Mouse (Mus musculus) lung, postnatal 0 days (tissue): ENCODE measurements around the gene Rtbdn.

Experiments used
- CTCF ChIP-seq: IDR thresholded peaks from 2 replicates; pipeline ENCODE4 v1.5.1; 2016; ENCODE audit warnings: antibody characterized with exemption, mild to moderate bottlenecking
- EP300 ChIP-seq: IDR thresholded peaks from 2 replicates; pipeline ENCODE4 v1.6.1; 2016; ENCODE audit warnings: antibody characterized with exemption, mild to moderate bottlenecking, control low read depth

DNA sequence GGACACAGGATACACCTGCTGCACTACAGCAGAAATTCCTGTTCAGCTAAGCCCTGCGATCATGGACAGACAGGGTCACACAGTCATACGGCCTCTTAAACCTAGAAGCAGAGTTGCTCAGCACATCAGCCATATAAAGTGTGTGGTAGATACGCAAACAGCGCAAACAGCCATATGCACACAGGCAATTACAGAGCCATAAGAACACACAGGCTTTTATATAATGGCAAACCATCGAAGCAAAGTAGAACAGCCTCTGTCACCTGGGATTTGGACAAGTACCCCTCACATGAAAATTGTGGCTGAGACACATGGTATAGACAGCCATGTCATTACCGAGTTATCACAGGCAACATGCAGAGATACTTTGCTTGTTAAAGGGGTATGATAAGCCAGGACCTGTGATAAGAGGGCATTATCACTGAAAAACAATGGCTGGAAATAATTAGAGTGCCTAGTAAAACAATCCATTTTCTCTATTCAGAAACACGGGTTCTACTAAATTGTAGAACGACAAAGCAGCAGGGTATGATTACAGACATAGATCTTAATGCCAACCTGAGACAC, 39.7 kb downstream of the Rtbdn start:
- TF ChIP-seq CTCF (no peak), EP300 (0 out of 2 replicates have a peak, but pooled peaks have one; percentile 1)
